Mouse (Mus musculus) stomach, embryonic 16.5 days (tissue): ENCODE measurements around the gene Slc41a2. TPM values are rescaled to one million over a fixed set of nuclear protein-coding genes. Genes with fewer than 3 reads are reported as not detected.

ENCODE experiments used
- ATAC-seq: fragments of 200-750 bp; cut with Nextera tagmentation; 2 replicates; pipeline ENCODE4 v1.8.0; 2017; ENCODE audit warnings: moderate number of reproducible peaks, moderate TSS enrichment; ENCODE audit not compliant: insufficient read depth, low FRiP score
- H3K27ac ChIP-seq: fragments of 300-500 bp; sonication (generic); 2 replicates; pipeline ENCODE4 v1.5.1; 2014; ENCODE audit warnings: low read length
- H3K27me3 ChIP-seq: fragments of 300-500 bp; sonication (generic); 2 replicates; pipeline ENCODE4 v1.6.1; 2014; ENCODE audit warnings: low read length, control low read depth, mixed read lengths; ENCODE audit not compliant: control insufficient read depth, insufficient read depth
- H3K36me3 ChIP-seq: fragments of 300-500 bp; sonication (generic); 2 replicates; pipeline ENCODE4 v1.6.1; 2014; ENCODE audit warnings: low read length; ENCODE audit not compliant: control insufficient read depth, insufficient read depth
- H3K4me1 ChIP-seq: fragments of 300-500 bp; sonication (generic); 2 replicates; pipeline ENCODE4 v1.6.1; 2014; ENCODE audit warnings: low read length, control low read depth, mixed read lengths; ENCODE audit not compliant: control insufficient read depth, insufficient read depth
- H3K4me2 ChIP-seq: fragments of 300-500 bp; sonication (generic); 2 replicates; pipeline ENCODE4 v1.6.1; 2014; ENCODE audit warnings: low read depth, low read length, mixed read lengths
- H3K4me3 ChIP-seq: fragments of 300-500 bp; sonication (generic); replicated peaks from 2 replicates; pipeline ENCODE4 v1.5.1; 2014; ENCODE audit warnings: mild to moderate bottlenecking, low read length
- H3K9ac ChIP-seq: fragments of 300-500 bp; sonication (generic); 2 replicates; pipeline ENCODE4 v1.6.1; 2014; ENCODE audit warnings: low read length
- H3K9me3 ChIP-seq: fragments of 300-500 bp; sonication (generic); replicated peaks from 2 replicates; pipeline ENCODE4 v1.6.1; 2016; ENCODE audit warnings: low read length, control low read depth; ENCODE audit not compliant: control insufficient read depth
- WGBS: fragments of 180-500 bp; shearing (Covaris S2); extraction: QIAGEN DNeasy Blood & Tissue Kit; methylation state at CpG from one replicate; pipeline ENCODE4 v1.1.7; 2014; 5-methylcytosine and 5-hydroxymethylcytosine counted together
- polyA plus RNA-seq: library from polyadenylated mRNA; unstranded; fragments of >200 nt; fragmentation: Nextera tagmentation; extraction: Ambion mirVana; gene quantifications from 2 replicates; pipeline ENCODE4 v1.2.1, GENCODE M21; 2015

Gene Slc41a2
- polyA plus RNA-seq, 1 experiment from 2014 or later: 1.0 TPM

DNA sequence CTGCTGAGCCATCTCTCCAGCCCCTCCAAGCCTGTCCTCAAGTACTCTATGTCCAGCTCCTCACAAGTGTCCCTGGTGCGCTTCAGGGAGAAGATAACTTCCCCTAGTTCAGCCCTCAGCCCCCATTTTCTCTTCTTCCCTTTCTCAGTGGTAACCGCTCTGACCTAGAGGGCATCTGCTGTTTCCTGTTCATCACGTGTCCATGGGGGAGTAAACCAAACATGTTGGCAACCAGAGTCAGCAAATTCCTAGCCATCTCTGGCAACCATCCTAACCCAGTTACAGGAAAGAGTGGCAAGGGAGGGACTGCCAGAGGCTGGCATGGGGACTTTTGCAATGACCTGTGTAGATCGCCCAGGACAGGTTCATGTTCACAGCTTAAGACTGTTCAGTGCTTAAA is 36.0 kb downstream of the Slc41a2 start:
- 62% methylated on average over 4 of the region's 4 CpGs for WGBS
- Histone ChIP-seq H3K9me3 (no peaks in the 10 kb centered on the region), H3K36me3 (no peaks in the 10 kb centered on the region), H3K4me3 (no peak overlapping the region), H3K27ac (no peak overlapping the region), H3K27me3 (no peaks in the 10 kb centered on the region), H3K9ac (no peak overlapping the region), H3K4me1 (no peaks in the 10 kb centered on the region), H3K4me2 (no peak overlapping the region)
- ATAC-seq: no peak

DNA sequence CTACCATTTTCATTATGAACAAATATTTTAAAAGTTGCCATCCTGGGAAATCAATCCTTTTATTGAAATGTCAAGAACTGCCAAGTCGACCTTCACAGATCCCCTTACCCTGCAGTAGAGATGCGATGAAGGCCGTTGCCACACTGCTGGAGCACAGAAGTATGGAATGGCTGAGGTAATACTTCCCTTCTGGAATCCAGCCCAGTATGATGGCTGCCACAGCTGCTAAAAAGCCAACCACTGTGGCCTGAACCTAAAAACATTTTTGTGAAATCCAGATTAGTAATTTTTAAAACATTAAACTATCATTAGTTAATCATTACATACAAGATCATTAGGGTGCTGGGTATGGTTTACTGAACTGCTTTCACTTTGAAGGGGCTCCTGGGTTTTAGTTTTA is 36.6 kb downstream of the Slc41a2 start:
- ATAC-seq: no peak
- WGBS: 51% methylated on average over 3 of the region's 3 CpGs
- H3K36me3 ChIP-seq: no peaks in the 10 kb centered on the region
- H3K27ac ChIP-seq: no peak overlapping the region
- H3K4me3 ChIP-seq: no peak overlapping the region
- H3K9me3 ChIP-seq: no peaks in the 10 kb centered on the region
- no peak overlapping the region for H3K9ac ChIP-seq
- H3K4me2 ChIP-seq: no peak overlapping the region
- no peaks in the 10 kb centered on the region for H3K4me1 ChIP-seq
- H3K27me3 ChIP-seq: no peaks in the 10 kb centered on the region

DNA sequence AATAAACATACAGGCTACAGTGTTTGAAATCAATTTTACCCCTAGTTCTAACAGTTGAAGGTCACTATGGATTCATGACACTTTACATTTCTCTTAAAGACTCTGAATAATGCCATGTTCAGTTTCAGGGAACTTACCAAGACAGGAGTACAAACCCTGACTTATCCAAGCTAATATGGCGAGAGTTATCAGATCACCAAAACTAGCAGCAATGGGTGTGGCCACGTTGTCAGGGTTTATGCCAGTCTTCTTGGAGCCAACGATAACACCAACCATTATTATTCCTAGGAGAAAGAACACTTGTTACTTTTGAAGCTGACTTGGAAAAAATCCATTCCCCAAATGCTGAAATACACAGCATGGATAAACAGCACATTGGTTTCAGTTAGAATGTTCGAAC is 40.7 kb downstream of the Slc41a2 start:
- H3K4me3 ChIP-seq: no peak overlapping the region
- WGBS: 61% methylated on average over 4 of the region's 4 CpGs
- no peaks in the 10 kb centered on the region for H3K9me3 ChIP-seq
- H3K27me3 ChIP-seq: no peaks in the 10 kb centered on the region
- H3K4me2 ChIP-seq: no peak overlapping the region
- H3K27ac ChIP-seq: no peak overlapping the region
- H3K9ac ChIP-seq: no peak overlapping the region
- no peaks in the 10 kb centered on the region for H3K36me3 ChIP-seq
- no peak for ATAC-seq
- no peaks in the 10 kb centered on the region for H3K4me1 ChIP-seq

DNA sequence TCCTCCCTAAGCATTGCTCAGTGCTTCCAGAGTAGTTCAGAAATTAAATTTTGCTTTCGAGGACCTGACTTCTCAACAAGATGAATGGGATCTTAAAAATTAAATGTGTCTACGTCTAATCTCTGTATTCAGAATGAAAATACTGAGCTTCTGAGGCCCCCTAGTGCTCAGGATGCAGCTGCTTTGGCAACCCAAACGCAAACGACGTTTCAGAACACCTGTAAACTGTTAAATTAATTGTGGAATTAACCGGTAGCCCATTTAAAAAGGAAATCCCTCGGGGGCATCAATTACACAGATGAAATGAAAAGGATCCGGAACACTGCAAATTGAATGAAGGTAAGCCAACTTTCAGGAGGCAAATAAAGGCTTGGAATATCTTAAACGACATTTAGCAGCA is 42.9 kb downstream of the Slc41a2 start:
- no peaks in the 10 kb centered on the region for H3K36me3 ChIP-seq
- H3K4me2 ChIP-seq: no peak overlapping the region
- H3K9me3 ChIP-seq: no peaks in the 10 kb centered on the region
- H3K9ac ChIP-seq: no peak overlapping the region
- H3K27ac ChIP-seq: no peak overlapping the region
- no peaks in the 10 kb centered on the region for H3K4me1 ChIP-seq
- no peak for ATAC-seq
- no peaks in the 10 kb centered on the region for H3K27me3 ChIP-seq
- 39% methylated on average over 9 of the region's 9 CpGs for WGBS
- H3K4me3 ChIP-seq: no peak overlapping the region

DNA sequence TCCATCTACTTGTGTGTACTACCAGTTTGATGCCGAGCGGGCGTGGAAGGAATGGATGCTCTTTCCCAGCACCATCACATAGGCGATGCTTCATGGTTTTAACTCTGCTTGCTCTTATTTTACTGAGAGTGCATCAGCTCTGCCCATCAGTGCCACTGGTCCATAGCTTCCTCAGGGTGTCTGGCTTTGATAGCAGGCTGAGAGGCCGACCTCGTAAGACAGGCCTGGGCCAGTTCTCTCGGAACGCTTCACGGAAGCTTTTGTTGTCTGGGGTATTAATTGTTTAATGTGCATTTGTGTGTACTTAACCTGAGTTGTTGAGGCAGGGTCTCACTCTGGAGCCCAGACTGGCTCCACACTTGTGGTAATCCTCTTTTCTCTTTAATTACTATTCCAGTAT is 44.3 kb downstream of the Slc41a2 start:
- Histone ChIP-seq H3K27ac (no peak overlapping the region), H3K9me3 (no peaks in the 10 kb centered on the region), H3K9ac (no peak overlapping the region), H3K4me2 (no peak overlapping the region), H3K27me3 (no peaks in the 10 kb centered on the region), H3K4me1 (no peaks in the 10 kb centered on the region), H3K36me3 (no peaks in the 10 kb centered on the region), H3K4me3 (no peak overlapping the region)
- WGBS: 82% methylated on average over 9 of the region's 9 CpGs
- no peak for ATAC-seq

GRCm38 (mm10) chr10:83291731-83292130 is 46.0 kb downstream of the Slc41a2 start:
- no peaks in the 10 kb centered on the region for H3K9me3 ChIP-seq

DNA sequence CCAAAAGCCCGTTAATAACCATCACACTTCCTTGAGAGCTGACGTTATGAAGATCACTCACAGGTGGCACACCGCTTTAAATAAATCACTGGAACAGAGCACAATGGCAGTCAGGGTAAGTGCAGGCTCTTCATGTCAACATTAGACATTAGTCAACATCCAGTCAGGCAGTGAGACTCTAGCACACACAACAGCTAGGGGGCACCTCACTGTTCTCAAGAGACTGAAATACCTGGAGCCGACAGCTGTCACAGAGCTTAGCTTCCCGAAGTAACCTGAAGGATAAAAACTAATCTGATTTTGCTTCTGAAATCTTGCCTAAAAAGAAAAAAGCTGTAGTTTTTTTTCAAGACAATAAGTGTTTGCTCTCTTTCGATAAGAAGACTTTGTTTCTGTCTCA is 49.9 kb downstream of the Slc41a2 start:
- Histone ChIP-seq H3K4me1 (no peaks in the 10 kb centered on the region), H3K27ac (no peak overlapping the region), H3K36me3 (no peaks in the 10 kb centered on the region), H3K27me3 (peaks cover 2% of the 10 kb centered on the region; the same call in 1 of the 2 replicates), H3K4me3 (no peak overlapping the region), H3K9me3 (no peaks in the 10 kb centered on the region), H3K9ac (no peak overlapping the region), H3K4me2 (no peak overlapping the region)
- WGBS: 53% methylated on average over 6 of the region's 6 CpGs
- no peak for ATAC-seq

More at GRCm38 (mm10) chr10:83291731-83292130, 46.0 kb downstream of the Slc41a2 start:
- H3K9ac ChIP-seq: no peak overlapping the region
- 79% methylated on average over 11 of the region's 11 CpGs for WGBS
- no peak overlapping the region for H3K27ac ChIP-seq
- no peak overlapping the region for H3K4me2 ChIP-seq
- no peaks in the 10 kb centered on the region for H3K27me3 ChIP-seq
- no peak overlapping the region for H3K4me3 ChIP-seq
- no peaks in the 10 kb centered on the region for H3K4me1 ChIP-seq
- no peak for ATAC-seq
- no peaks in the 10 kb centered on the region for H3K36me3 ChIP-seq

GRCm38 (mm10) chr10:83286399-83286798 is 51.3 kb downstream of the Slc41a2 start:
- 62% methylated on average over 7 of the region's 7 CpGs for WGBS
- Histone ChIP-seq H3K36me3 (no peaks in the 10 kb centered on the region), H3K4me1 (no peaks in the 10 kb centered on the region), H3K27ac (no peak overlapping the region), H3K27me3 (peaks cover 2% of the 10 kb centered on the region; the same call in 1 of the 2 replicates), H3K4me3 (no peak overlapping the region), H3K4me2 (no peak overlapping the region), H3K9ac (no peak overlapping the region), H3K9me3 (no peaks in the 10 kb centered on the region)
- no peak for ATAC-seq

GRCm38 (mm10) chr10:83285724-83286256 is 51.9 kb downstream of the Slc41a2 start:
- no peak overlapping the region for H3K4me3 ChIP-seq
- H3K9ac ChIP-seq: no peak overlapping the region
- 67% methylated on average over 7 of the region's 7 CpGs for WGBS
- H3K4me1 ChIP-seq: no peaks in the 10 kb centered on the region
- no peaks in the 10 kb centered on the region for H3K9me3 ChIP-seq
- no peak overlapping the region for H3K27ac ChIP-seq
- peaks cover 2% of the 10 kb centered on the region; the same call in 1 of the 2 replicates for H3K27me3 ChIP-seq
- no peak overlapping the region for H3K4me2 ChIP-seq
- no peak for ATAC-seq
- no peaks in the 10 kb centered on the region for H3K36me3 ChIP-seq
